22 mouse cellular contexts compared by ENCODE assay signal in the genomic region with DNA sequence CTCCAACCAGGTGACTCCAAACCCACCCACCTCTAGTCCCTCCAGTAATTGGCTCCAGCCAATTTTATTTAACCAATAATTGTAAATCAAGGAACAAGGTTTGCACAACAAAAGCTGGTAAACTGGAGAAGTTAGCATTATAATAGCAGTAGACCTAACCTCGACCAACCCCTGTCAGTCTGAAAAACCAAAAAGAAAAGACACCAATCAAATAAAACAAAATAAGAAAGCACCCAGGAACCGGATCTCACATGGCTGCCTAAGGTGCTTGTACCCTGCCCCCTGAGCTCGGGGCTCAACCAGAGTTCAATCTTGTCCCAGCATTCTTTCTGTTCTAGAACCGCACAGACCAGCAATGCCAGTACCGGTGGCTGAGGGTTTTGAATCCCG. TPM values are rescaled to one million over a fixed set of nuclear protein-coding genes. Genes with fewer than 3 reads are reported as not detected.
"Had no signal": no experiment of that assay in that cellular context is flagged by ENCODE, and none has a peak within 500 bp of the region (broad histone marks: within the 10 kb centered on the region; RNA-seq: fewer than 3 reads in every experiment).

No protein-coding gene starts in this region.

- H3K9me3 ChIP-seq: lung, embryonic 15.5 days; megakaryocyte, embryonic 14.5 days; midbrain, embryonic 13.5 days; midbrain, embryonic 15.5 days; neural tube, embryonic 12.5 days had no signal

- H3K4me2 ChIP-seq: lung, embryonic 15.5 days; midbrain, embryonic 11.5 days; midbrain, embryonic 13.5 days; midbrain, embryonic 15.5 days; neural tube, embryonic 12.5 days had no signal

- H3K4me3 ChIP-seq: lung, embryonic 15.5 days; megakaryocyte, embryonic 14.5 days; midbrain, embryonic 13.5 days; midbrain, embryonic 15.5 days; neural tube, embryonic 12.5 days had no signal

- H3K27me3 ChIP-seq: lung, embryonic 15.5 days; megakaryocyte, embryonic 14.5 days; midbrain, embryonic 13.5 days; midbrain, embryonic 15.5 days; neural tube, embryonic 12.5 days had no signal

- H3K9ac ChIP-seq: lung, embryonic 15.5 days; midbrain, embryonic 13.5 days; midbrain, embryonic 15.5 days; neural tube, embryonic 12.5 days had no signal

- H3K27ac ChIP-seq: lung, embryonic 15.5 days; macrophage; midbrain, embryonic 13.5 days; midbrain, embryonic 15.5 days; neural tube, embryonic 12.5 days had no signal

- DNase-seq: lung, adult 2 months; lung, postnatal 14 days; lung, postnatal 36 days; right cerebral cortex, postnatal 14 days; thymus, adult 18-20 months; thymus, postnatal 14 days; thymus, postnatal 36 days had no signal

- H3K36me3 ChIP-seq: midbrain, embryonic 15.5 days had no signal

- ATAC-seq: lung, postnatal 0 days; midbrain, embryonic 13.5 days; midbrain, embryonic 15.5 days had no signal

- H3K4me1 ChIP-seq: midbrain, embryonic 13.5 days; midbrain, embryonic 15.5 days; neural tube, embryonic 12.5 days had no signal

RNA-seq across cellular contexts. Expression of a gene that starts 7.6 kb away (rescaled TPM):
- total RNA-seq: monocyte, adult 5-6 weeks had no signal

RNA-seq across cellular contexts. Expression of a gene that starts 25.5 kb away (rescaled TPM):
- total RNA-seq: midbrain, postnatal 0 days; monocyte, adult 5-6 weeks; neutrophil, adult 5-6 weeks had no signal
- polyA plus RNA-seq: lung, adult 2 months; lung, embryonic 15.5 days; macrophage; midbrain, embryonic 11.5 days; midbrain, embryonic 13.5 days; midbrain, embryonic 15.5 days; midbrain, postnatal 0 days; neural tube, embryonic 12.5 days; neural tube, embryonic 14.5 days; stomach, embryonic 14.5 days; stomach, embryonic 16.5 days; thymus, postnatal 0 days had no signal
